Mouse (Mus musculus) megakaryocyte, embryonic 14.5 days (primary cell): ENCODE measurements around the gene Aamdc.

Source experiments
- FLI1 ChIP-seq: IDR thresholded peaks from 2 replicates; pipeline ENCODE4 v1.6.1; 2012; ENCODE audit warnings: low read length, inconsistent platforms, mixed read lengths
- GATA1 ChIP-seq: IDR thresholded peaks from 3 replicates; pipeline ENCODE4 v1.6.1; 2012; ENCODE audit warnings: mixed read lengths, low read length, inconsistent platforms, borderline replicate concordance

GRCm38 (mm10) chr7:97592396-97592795, 13.1 kb upstream of the Aamdc start:
- TF ChIP-seq FLI1 (no peak), GATA1 (no peak)
